Mouse (Mus musculus): Measurements from ENCODE around the gene Chd2. TPM values are rescaled to one million over a fixed set of nuclear protein-coding genes. Genes with fewer than 3 reads are reported as not detected.

The Chd2 gene
- total RNA-seq, 1 experiment from 2014 or later: 241 TPM

DNA sequence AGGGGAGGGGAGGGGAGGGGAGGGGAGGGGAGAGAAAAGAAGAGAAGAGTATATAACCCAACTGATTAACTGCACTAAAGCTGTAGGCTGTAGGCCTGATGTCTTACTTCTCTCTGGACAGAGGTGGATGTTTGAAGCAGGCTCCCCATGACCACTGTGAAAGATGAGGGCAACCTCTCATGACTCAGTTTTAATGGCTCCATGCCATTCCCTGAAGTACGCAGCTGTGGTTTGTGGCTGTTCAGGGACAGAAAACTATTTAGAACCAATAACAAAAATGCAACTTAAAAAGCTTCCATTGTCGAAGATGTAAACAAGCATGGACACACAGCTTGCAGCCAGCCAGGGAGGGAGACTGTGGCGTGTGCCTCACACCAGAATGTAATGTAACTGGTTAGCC, 115.4 kb downstream of the Chd2 start:
- ATAC-seq (replicated peaks; ENCODE audit: insufficient number of reproducible peaks, low FRiP score, low TSS enrichment, poor library complexity, severe bottlenecking): no peak

DNA sequence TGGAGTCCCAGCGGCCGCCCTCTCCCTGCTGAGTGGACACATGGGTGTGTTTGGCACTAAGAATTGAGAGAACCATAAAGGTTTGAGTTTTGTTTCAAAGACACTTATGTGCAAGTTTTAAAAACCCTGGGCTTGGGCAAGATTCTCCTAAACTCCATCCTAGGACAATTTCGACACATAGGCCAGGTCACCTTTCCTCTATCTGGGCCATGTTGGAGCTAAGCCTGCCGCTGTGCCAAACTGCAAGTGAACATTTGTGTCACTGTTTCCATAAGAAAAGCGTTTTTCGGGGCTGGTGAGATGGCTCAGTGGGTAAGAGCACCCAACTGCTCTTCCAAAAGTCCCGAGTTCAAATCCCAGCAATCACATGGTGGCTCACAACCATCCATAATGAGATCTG, 116.2 kb downstream of the Chd2 start:
- ATAC-seq (replicated peaks; ENCODE audit: insufficient number of reproducible peaks, low FRiP score, low TSS enrichment, poor library complexity, severe bottlenecking): no peak

- no peak for ATAC-seq (replicated peaks; ENCODE audit: insufficient number of reproducible peaks, low FRiP score, low TSS enrichment, poor library complexity, severe bottlenecking)
Observed at GRCm38 (mm10) chr7:73424705-73425104, 116.9 kb downstream of the Chd2 start.

GRCm38 (mm10) chr7:73424243-73424642, 117.4 kb downstream of the Chd2 start:
- ATAC-seq (replicated peaks; ENCODE audit: insufficient number of reproducible peaks, low FRiP score, low TSS enrichment, poor library complexity, severe bottlenecking): no peak

GRCm38 (mm10) chr7:73423236-73423635, 118.4 kb downstream of the Chd2 start:
- no peak for ATAC-seq (replicated peaks; ENCODE audit: insufficient number of reproducible peaks, low FRiP score, low TSS enrichment, poor library complexity, severe bottlenecking)

DNA sequence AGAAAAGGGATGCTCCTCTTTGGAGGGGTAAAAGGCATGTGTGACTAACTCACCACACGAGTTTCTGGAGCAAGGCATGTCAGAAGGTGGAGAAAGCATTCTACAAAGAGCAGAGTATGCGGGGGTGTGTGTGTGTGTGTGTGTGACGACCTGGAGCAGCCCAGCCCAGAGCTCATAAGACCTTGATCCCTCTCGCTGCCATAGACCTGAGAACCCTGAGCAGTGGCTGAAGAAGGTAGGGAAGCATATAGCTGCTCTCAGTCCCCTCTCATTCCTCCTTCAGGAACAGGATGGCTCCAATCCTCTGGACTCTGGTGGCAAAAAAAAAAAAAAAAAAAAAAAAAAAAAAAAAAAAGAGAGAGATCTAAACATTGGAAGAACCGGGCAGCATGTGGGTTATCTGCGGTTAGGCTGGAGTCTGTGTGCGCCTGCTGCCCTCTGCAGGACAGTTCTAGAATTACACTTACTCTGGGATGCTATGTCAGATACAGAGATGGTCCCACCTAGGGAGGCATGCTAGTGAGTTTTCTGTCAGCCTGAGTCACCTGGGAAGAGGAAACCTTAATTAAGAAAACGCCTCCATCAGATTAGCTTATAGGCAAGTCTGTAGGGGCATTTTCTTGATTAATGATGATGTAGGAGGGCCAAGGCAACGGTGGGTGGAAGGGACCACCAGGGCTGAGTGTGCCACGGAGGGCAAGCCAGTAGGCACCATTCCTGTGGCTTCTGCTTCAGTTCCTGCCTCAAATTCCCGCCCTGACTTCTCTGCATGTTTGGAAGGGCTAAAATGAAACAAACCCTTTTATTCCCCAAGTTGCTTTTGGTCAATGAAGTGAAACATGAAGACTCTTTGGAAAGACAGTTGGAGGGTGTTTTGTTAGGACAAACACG, 119.2 kb downstream of the Chd2 start:
- peak; percentile 70; the same call in 1 of the 2 replicates for ATAC-seq (replicated peaks; ENCODE audit: insufficient number of reproducible peaks, low FRiP score, low TSS enrichment, poor library complexity, severe bottlenecking)

GRCm38 (mm10) chr7:73421278-73422015, 120.2 kb downstream of the Chd2 start:
- ATAC-seq (replicated peaks; ENCODE audit: insufficient number of reproducible peaks, low FRiP score, low TSS enrichment, poor library complexity, severe bottlenecking): no peak

- no peak for ATAC-seq (replicated peaks; ENCODE audit: insufficient number of reproducible peaks, low FRiP score, low TSS enrichment, poor library complexity, severe bottlenecking)
Observed at GRCm38 (mm10) chr7:73420827-73421226, 120.8 kb downstream of the Chd2 start.

DNA sequence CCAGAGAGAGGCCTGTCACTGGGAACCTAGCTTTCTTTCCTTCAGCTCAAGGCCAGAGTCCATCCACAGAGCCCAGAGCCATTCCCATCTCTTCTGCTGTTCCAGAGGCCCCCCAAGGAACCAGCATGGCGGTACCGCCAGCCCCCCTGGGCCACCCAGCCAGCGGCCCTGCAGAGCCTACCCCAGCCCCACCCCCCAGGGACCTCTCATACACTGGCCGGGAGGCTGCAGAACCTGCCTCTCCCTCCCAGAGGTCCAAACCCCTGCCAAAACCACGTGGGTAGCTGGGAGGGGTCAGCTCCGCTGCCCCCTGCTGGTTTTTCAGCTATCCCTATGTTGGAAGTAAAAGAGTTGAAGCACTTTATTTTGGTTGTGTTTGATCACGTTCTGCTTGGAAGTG, 122.3 kb downstream of the Chd2 start:
- ATAC-seq (replicated peaks; ENCODE audit: insufficient number of reproducible peaks, low FRiP score, low TSS enrichment, poor library complexity, severe bottlenecking): no peak

DNA sequence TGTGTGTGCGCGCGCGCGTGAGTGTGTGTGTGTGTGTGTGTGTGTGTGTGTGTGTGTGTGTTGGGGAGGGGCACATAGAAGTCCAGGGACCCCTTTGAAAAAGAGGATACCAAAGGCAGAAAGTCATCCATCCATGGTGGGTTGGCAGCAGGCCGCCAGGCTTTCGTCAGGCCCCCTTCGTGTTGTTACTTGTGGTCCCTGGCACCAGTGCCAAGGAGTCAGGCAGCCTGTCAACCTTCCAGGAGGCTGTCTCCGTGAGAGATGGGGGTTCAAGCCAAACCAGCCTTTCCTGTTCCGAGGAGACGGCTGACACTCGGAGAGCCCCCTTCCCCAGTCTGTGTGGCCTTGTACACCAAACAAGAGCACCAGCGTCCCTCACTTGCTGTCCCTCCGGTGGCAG, 127.4 kb downstream of the Chd2 start:
- ATAC-seq (replicated peaks; ENCODE audit: insufficient number of reproducible peaks, low FRiP score, low TSS enrichment, poor library complexity, severe bottlenecking): no peak

DNA sequence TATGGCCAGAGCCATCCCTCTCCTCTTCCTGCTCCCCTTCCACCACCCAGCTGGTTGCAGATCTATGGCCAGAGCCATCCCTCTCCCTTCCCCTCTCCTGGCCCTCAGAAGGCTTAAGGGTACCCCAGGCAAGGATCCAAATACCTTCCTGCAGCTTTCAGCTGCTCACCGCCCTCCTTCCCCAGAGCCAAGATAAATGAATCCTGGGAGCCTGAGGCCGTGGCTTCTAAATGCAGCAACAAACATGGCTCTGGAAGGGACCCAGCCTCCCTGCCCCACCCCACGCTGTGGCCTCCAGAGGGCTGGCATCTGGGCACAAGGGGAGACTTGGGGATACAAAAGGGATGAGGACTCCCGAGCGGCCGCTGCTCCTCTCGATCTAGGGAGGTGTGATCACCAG, 129.2 kb downstream of the Chd2 start:
- ATAC-seq (replicated peaks; ENCODE audit: insufficient number of reproducible peaks, low FRiP score, low TSS enrichment, poor library complexity, severe bottlenecking): no peak

GRCm38 (mm10) chr7:73411986-73412385, 129.6 kb downstream of the Chd2 start:
- no peak for ATAC-seq (replicated peaks; ENCODE audit: insufficient number of reproducible peaks, low FRiP score, low TSS enrichment, poor library complexity, severe bottlenecking)

DNA sequence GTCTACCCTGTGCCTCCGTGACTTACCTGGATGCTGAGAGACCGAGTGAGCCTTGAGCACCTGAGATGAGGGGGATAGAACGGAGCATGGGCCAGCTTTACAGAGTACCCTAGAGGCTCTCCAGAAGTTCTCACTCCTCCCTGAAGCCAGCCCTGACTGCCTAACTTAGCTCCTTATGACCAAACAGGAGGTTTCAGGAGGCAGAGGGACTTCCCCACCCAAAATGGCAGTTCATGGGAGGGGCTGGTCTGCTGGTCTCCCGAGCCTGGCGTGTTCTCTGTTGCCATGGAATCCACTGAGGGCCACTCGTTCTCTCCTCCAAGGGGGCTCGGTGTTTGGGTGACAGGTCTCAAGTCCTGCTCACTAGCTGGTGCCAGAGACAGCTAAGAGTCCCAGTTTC, 130.1 kb downstream of the Chd2 start:
- ATAC-seq (replicated peaks; ENCODE audit: insufficient number of reproducible peaks, low FRiP score, low TSS enrichment, poor library complexity, severe bottlenecking): no peak

DNA sequence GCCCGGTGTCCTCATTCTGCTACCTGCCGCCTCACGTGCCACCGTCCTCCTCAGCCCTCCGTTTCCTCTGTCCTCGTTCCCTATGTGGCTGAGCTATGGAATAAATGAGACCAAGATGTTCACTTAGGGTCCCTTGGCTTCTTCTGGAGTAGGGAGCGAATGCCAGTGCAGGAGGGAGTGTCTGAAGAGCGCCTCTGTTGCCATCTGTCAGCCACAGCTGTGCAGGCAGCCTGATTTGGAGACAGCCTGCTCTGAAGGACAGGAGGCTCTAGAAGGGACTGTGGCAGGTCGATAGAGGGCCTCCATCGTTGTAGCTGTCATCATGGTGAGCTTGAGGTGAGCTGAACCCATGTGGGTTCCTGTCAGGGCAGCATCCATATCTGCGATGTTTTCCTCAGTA, 136.1 kb downstream of the Chd2 start:
- ATAC-seq (replicated peaks; ENCODE audit: insufficient number of reproducible peaks, low FRiP score, low TSS enrichment, poor library complexity, severe bottlenecking): no peak

DNA sequence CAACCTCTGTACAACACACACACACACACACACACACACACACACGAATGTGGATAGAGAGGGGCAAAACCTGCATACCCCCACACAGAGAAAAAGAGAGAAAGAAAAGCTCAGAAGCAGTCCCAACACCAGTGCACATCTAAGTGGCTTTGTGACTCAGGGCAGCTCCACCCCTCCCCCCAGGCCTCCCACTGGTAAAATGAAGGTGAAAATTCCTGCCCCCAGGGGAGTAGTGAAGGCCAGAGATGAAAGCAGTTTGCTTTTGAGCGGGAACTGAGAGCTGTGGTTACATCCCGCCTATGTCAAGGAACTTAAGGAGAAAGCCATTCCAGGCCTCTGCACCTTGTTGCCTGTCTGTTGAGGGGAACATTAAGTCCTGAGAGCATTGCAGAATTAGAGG, 138.1 kb downstream of the Chd2 start:
- ATAC-seq (replicated peaks; ENCODE audit: insufficient number of reproducible peaks, low FRiP score, low TSS enrichment, poor library complexity, severe bottlenecking): no peak

GRCm38 (mm10) chr7:73402671-73403070, 139.0 kb downstream of the Chd2 start:
- ATAC-seq (replicated peaks; ENCODE audit: insufficient number of reproducible peaks, low FRiP score, low TSS enrichment, poor library complexity, severe bottlenecking): no peak

- ATAC-seq (replicated peaks; ENCODE audit: insufficient number of reproducible peaks, low FRiP score, low TSS enrichment, poor library complexity, severe bottlenecking): no peak
Observed at GRCm38 (mm10) chr7:73402106-73402505, 139.5 kb downstream of the Chd2 start.

DNA sequence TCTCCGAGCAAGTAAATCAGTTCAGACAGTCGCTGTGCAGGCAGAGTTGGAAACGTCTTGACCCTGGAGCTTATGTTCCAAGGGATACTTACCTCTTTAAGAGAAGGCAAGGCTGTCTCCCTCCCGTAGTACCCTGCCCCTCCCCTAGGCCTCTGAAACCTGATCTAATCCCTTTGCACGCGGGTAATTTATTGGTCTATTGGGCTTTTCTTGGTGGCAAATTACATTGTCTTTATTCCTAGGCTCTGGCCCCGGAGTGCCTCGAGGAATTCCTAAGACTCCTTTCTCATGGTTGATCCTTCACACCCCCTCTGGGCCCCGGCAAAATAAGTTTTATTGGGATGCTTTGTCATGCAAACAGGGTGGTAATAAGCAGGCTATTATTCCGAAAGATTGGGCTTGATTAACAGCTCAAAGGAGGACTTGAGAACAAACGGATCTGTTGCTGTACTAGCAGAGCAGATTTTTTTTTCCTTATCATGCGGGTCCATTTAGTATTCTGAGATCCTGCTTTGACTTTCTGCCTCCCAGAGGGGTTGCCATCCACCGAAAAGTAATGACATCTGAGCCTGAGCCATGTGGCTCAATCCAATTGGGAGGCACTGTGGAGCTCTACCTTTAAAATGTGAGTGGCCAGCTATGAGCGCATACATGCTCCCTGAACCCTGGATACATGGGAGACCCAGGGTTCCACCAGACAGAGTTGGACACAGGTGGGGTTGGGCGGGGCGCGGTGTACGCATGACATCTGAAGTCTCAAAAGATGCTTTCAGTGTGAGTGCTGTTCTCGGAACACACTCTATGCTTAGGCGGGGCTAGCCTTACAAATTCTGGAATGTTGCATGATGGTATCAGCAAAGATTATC, 141.3 kb downstream of the Chd2 start:
- no peak for ATAC-seq (replicated peaks; ENCODE audit: insufficient number of reproducible peaks, low FRiP score, low TSS enrichment, poor library complexity, severe bottlenecking)

GRCm38 (mm10) chr7:73399501-73400044, 142.1 kb downstream of the Chd2 start:
- ATAC-seq (replicated peaks; ENCODE audit: insufficient number of reproducible peaks, low FRiP score, low TSS enrichment, poor library complexity, severe bottlenecking): no peak
